Mouse (Mus musculus) CH12.LX (cell line): ENCODE results near the gene Tshz2.

Experiments used
- BHLHE40 ChIP-seq: IDR thresholded peaks from 2 replicates; pipeline ENCODE4 v1.6.1; 2011; ENCODE audit warnings: mild to moderate bottlenecking, low read depth, low read length, improper control_type of control experiment
- CTCF ChIP-seq, 2 experiments: IDR thresholded peaks in 1 of 2; conservative IDR thresholded peaks in 1 of 2; 2 replicates each; pipeline ENCODE4 v1.5.1; 2011 to 2012; ENCODE audit warnings: low read depth in 2 of 2, low read length in 2 of 2, improper control_type of control experiment in 1 of 2, inconsistent platforms in 1 of 2, mild to moderate bottlenecking in 1 of 2, moderate library complexity in 1 of 2
- EP300 ChIP-seq: IDR thresholded peaks from 2 replicates; pipeline ENCODE4 v1.6.1; 2011; ENCODE audit warnings: low read length, improper control_type of control experiment
- HCFC1 ChIP-seq: IDR thresholded peaks from 2 replicates; pipeline ENCODE4 v1.6.1; 2012; ENCODE audit warnings: low read depth, mild to moderate bottlenecking, inconsistent platforms, low read length, improper control_type of control experiment
- MXI1 ChIP-seq: IDR thresholded peaks from 2 replicates; pipeline ENCODE4 v1.6.1; 2011; ENCODE audit warnings: mild to moderate bottlenecking, low read depth, low read length, improper control_type of control experiment
- RCOR1 ChIP-seq: conservative IDR thresholded peaks from 2 replicates; pipeline ENCODE4 v1.6.1; 2012; ENCODE audit warnings: low read depth, mild to moderate bottlenecking, inconsistent platforms, low read length, improper control_type of control experiment
- SMC3 ChIP-seq: IDR thresholded peaks from 2 replicates; pipeline ENCODE4 v1.6.1; 2011; ENCODE audit warnings: low read depth, low read length, improper control_type of control experiment
- TBP ChIP-seq: conservative IDR thresholded peaks from 2 replicates; pipeline ENCODE4 v1.6.1; 2011; ENCODE audit warnings: low read depth, low read length, improper control_type of control experiment
- USF1 ChIP-seq: IDR thresholded peaks from 2 replicates; pipeline ENCODE4 v1.6.1; 2014; ENCODE audit warnings: low read depth, mild to moderate bottlenecking, inconsistent platforms, low read length, improper control_type of control experiment
- ZKSCAN1 ChIP-seq: IDR thresholded peaks from 2 replicates; pipeline ENCODE4 v1.6.1; 2012; ENCODE audit warnings: low read depth, inconsistent platforms, low read length, improper control_type of control experiment, borderline replicate concordance

DNA sequence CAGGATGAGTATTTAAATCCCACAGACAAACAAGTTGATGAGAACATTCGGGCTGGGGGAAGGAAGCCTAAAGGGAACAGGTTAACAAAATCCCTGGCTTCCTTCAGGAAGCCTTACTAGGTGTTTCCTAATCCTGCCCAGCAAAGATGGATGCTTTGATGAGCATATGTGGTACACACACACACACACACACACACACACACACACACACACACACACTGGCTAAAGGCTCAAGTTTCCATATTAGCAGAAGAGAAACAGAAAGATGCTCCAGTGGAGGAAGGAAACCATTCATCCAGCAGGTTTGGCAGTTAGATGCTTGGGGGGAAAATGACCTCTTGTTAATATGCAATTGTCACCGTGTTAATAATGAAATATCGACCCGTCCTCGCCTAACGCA lies 89.5 kb downstream of the Tshz2 start:
- TF ChIP-seq SMC3, result no peak
- no peak for TF ChIP-seq TBP
- TF ChIP-seq CTCF (conservative IDR thresholded peaks at IDR 0.05 in 1 of 2, IDR thresholded peaks at IDR 0.05 in 1 of 2; ENCODE audit: low read depth in 2 of 2, low read length in 2 of 2), result no peak
- TF ChIP-seq RCOR1, result no peak
- no peak for TF ChIP-seq EP300
- TF ChIP-seq USF1, result no peak
- no peak for TF ChIP-seq HCFC1
- TF ChIP-seq BHLHE40, result no peak
- TF ChIP-seq MXI1, result no peak
- TF ChIP-seq ZKSCAN1, result no peak
